Mouse (Mus musculus): Measurements from ENCODE around the gene Grb14.

DNA sequence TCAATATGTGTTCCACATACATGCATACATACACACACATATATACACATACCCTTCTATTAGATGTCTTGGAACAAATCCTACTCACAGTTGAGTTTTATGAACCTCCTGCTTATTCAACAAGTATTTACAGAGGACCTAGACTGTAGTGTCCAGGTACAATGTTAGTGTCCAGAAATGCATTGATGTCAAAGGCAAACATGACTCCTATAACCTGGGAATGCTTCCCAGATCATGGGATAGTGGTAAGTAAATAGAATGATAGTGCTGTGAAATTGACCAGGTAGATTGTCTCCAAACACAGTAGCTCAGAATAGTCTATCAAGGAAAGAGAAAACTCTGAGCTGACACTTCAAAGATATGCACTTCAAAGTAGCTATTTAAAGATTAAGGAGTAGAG, 19.7 kb downstream of the Grb14 start:
- TF ChIP-seq ZNF384 (IDR thresholded peaks at IDR 0.05; ENCODE audit: low read depth, low read length) (no peak), HCFC1 (IDR thresholded peaks at IDR 0.05; ENCODE audit: borderline replicate concordance, insufficient read depth, low read length) (no peak)

All from ES-E14 (cell line).